ENCODE assay signal across 11 mouse cellular contexts in genomic region chr16:11738341-11738740, GRCm38 (mm10).
DNase-seq lines count a peak whose midpoint lies in the region; ATAC-seq and TF ChIP-seq lines count a peak whose summit lies in the region.
"Had no signal": no experiment of that assay in that cellular context is flagged by ENCODE, and none has a peak within 500 bp of the region (broad histone marks: within the 10 kb centered on the region; RNA-seq: fewer than 3 reads in every experiment).

No protein-coding gene starts in this region.

- no peak overlapping the region for H3K27ac ChIP-seq in intestine, embryonic 14.5 days (ENCODE audit: low read depth)
- H3K27ac ChIP-seq in intestine, embryonic 16.5 days (ENCODE audit: low read length): no peak overlapping the region
- no peak overlapping the region for H3K27ac ChIP-seq in MEL (ENCODE audit: control insufficient read depth, low read depth, low read length)
- no peak overlapping the region for H3K27ac ChIP-seq in limb, embryonic 11.5 days (replicated peaks; ENCODE audit: low read depth, low read length)
- H3K27ac ChIP-seq: limb, embryonic 13.5 days had no signal

- 45% methylated on average over 7 of the region's 7 CpGs for whole genome bisulfite sequencing in intestine, embryonic 14.5 days
- WGBS in intestine, embryonic 16.5 days: 45% methylated on average over 7 of the region's 7 CpGs
- 50% methylated on average over 7 of the region's 7 CpGs for WGBS in limb, embryonic 11.5 days

- peak; percentile 79 for DNase-seq in intestine, embryonic 14.5 days (ENCODE audit: low spot score)
- peak; percentile 37 for DNase-seq in MEL (ENCODE audit: low read depth, low spot score)
- DNase-seq in limb, embryonic 11.5 days (ENCODE audit: low spot score): peak; percentile 79
- no peak for DNase-seq in right cerebral cortex, postnatal 36 days (ENCODE audit: low spot score in 2 of 2)
- DNase-seq in cerebellum, adult 18-20 months: no peak
- DNase-seq: gastrocnemius, postnatal 10 days had no signal

- no peak overlapping the region for H3K4me3 ChIP-seq in intestine, embryonic 14.5 days (ENCODE audit: low read depth, low read length)
- H3K4me3 ChIP-seq in intestine, embryonic 16.5 days (ENCODE audit: low read length): no peak overlapping the region
- no peak overlapping the region for H3K4me3 ChIP-seq in MEL (ENCODE audit: control insufficient read depth in 1 of 2, insufficient read depth in 1 of 2, low read depth in 2 of 2, low read length in 2 of 2)
- no peak overlapping the region for H3K4me3 ChIP-seq in limb, embryonic 11.5 days (ENCODE audit: low read depth, low read length)
- H3K4me3 ChIP-seq: limb, embryonic 13.5 days; megakaryocyte, embryonic 14.5 days had no signal

- H3K79me2 ChIP-seq in MEL (ENCODE audit: control insufficient read depth, insufficient read depth, low read length, poor library complexity): no peaks in the 10 kb centered on the region

- ATAC-seq in intestine, embryonic 14.5 days (replicated peaks; ENCODE audit: low FRiP score, low TSS enrichment, low read depth): no peak
- no peak for ATAC-seq in intestine, embryonic 16.5 days
- ATAC-seq in common myeloid progenitor, adult 5-6 weeks (replicated peaks; ENCODE audit: low read depth, poor library complexity, severe bottlenecking): peak; percentile 47; the same call in 1 of the 2 replicates
- ATAC-seq in limb, embryonic 11.5 days (ENCODE audit: insufficient number of reproducible peaks, low FRiP score, low TSS enrichment, low read depth): no peak
- ATAC-seq in monocyte, adult 5-6 weeks (replicated peaks; ENCODE audit: insufficient number of reproducible peaks, low FRiP score, low TSS enrichment, poor library complexity, severe bottlenecking): no peak

- H3K36me3 ChIP-seq in intestine, embryonic 14.5 days (ENCODE audit: control insufficient read depth, insufficient read depth, low read length): no peaks in the 10 kb centered on the region
- no peaks in the 10 kb centered on the region for H3K36me3 ChIP-seq in intestine, embryonic 16.5 days (ENCODE audit: control insufficient read depth, insufficient read depth, low read length)
- no peaks in the 10 kb centered on the region for H3K36me3 ChIP-seq in MEL (ENCODE audit: control insufficient read depth in 1 of 2, insufficient read depth in 2 of 2, low read length in 2 of 2)
- H3K36me3 ChIP-seq in limb, embryonic 11.5 days (ENCODE audit: control insufficient read depth, insufficient read depth, low read length): no peaks in the 10 kb centered on the region
- H3K36me3 ChIP-seq: limb, embryonic 13.5 days had no signal

- TF ChIP-seq RAD21 in MEL (IDR thresholded peaks at IDR 0.05; ENCODE audit: low read depth, low read length): no peak

- no peak for TF ChIP-seq EP300 in MEL (IDR thresholded peaks at IDR 0.05; ENCODE audit: low read depth in 1 of 2, low read length in 2 of 2)

- H3K27me3 ChIP-seq in intestine, embryonic 14.5 days (replicated peaks; ENCODE audit: control insufficient read depth, insufficient read depth, low read length): no peaks in the 10 kb centered on the region
- no peaks in the 10 kb centered on the region for H3K27me3 ChIP-seq in intestine, embryonic 16.5 days (replicated peaks; ENCODE audit: control insufficient read depth, insufficient read depth, low read length)
- H3K27me3 ChIP-seq in MEL (ENCODE audit: control insufficient read depth in 1 of 2, insufficient read depth in 2 of 2, low read length in 2 of 2): no peaks in the 10 kb centered on the region
- no peaks in the 10 kb centered on the region for H3K27me3 ChIP-seq in limb, embryonic 11.5 days (ENCODE audit: control insufficient read depth, insufficient read depth, low read length)
- H3K27me3 ChIP-seq: limb, embryonic 13.5 days had no signal

- H3K4me1 ChIP-seq in intestine, embryonic 14.5 days (replicated peaks; ENCODE audit: control insufficient read depth, insufficient read depth, low read length): no peaks in the 10 kb centered on the region
- H3K4me1 ChIP-seq in intestine, embryonic 16.5 days (ENCODE audit: control insufficient read depth, insufficient read depth, low read length): 0 out of 2 replicates have a peak, but pooled peaks cover 3% of the 10 kb centered on the region
- no peaks in the 10 kb centered on the region for H3K4me1 ChIP-seq in MEL (ENCODE audit: control insufficient read depth in 1 of 2, insufficient read depth in 2 of 2, low read length in 2 of 2)
- H3K4me1 ChIP-seq in limb, embryonic 11.5 days (ENCODE audit: control insufficient read depth, insufficient read depth, low read length): no peaks in the 10 kb centered on the region
- H3K4me1 ChIP-seq: limb, embryonic 13.5 days had no signal

- TF ChIP-seq POLR2A in MEL (IDR thresholded peaks at IDR 0.05; ENCODE audit: control insufficient read depth in 1 of 2, insufficient read depth in 1 of 2, low read depth in 1 of 2, low read length in 2 of 2, poor library complexity in 1 of 2): no peak

- no peak overlapping the region for H3K4me2 ChIP-seq in intestine, embryonic 14.5 days (ENCODE audit: low read length)
- no peak overlapping the region for H3K4me2 ChIP-seq in intestine, embryonic 16.5 days (ENCODE audit: low read depth, low read length)
- no peak overlapping the region for H3K4me2 ChIP-seq in limb, embryonic 11.5 days (ENCODE audit: low read depth, severe bottlenecking)
- H3K4me2 ChIP-seq: limb, embryonic 13.5 days had no signal

- no peak overlapping the region for H3K9ac ChIP-seq in intestine, embryonic 14.5 days (ENCODE audit: low read length)
- no peak overlapping the region for H3K9ac ChIP-seq in intestine, embryonic 16.5 days (ENCODE audit: low read depth, low read length)
- no peak overlapping the region for H3K9ac ChIP-seq in MEL (ENCODE audit: control insufficient read depth, low read depth, low read length, poor library complexity, severe bottlenecking)
- H3K9ac ChIP-seq in limb, embryonic 11.5 days (ENCODE audit: low read length): no peak overlapping the region
- H3K9ac ChIP-seq: limb, embryonic 13.5 days had no signal

- no peak for TF ChIP-seq CTCF in MEL (IDR thresholded peaks at IDR 0.05 in 2 of 3, conservative IDR thresholded peaks at IDR 0.05 in 1 of 3; ENCODE audit: control insufficient read depth in 1 of 3, insufficient read depth in 1 of 3, low read depth in 2 of 3, low read length in 3 of 3, poor library complexity in 1 of 3, severe bottlenecking in 1 of 3)

- H3K9me3 ChIP-seq in intestine, embryonic 14.5 days (ENCODE audit: control insufficient read depth, low read length): no peaks in the 10 kb centered on the region
- H3K9me3 ChIP-seq in intestine, embryonic 16.5 days (ENCODE audit: control insufficient read depth, low read length): no peaks in the 10 kb centered on the region
- H3K9me3 ChIP-seq in MEL (replicated peaks; ENCODE audit: insufficient read depth, low read length): no peaks in the 10 kb centered on the region
- H3K9me3 ChIP-seq in limb, embryonic 11.5 days (ENCODE audit: control insufficient read depth, low read length): no peaks in the 10 kb centered on the region
- H3K9me3 ChIP-seq: limb, embryonic 13.5 days; megakaryocyte, embryonic 14.5 days had no signal

TF ChIP-seq in MEL, 35 proteins besides CTCF, POLR2A, EP300 and RAD21:
- no peak for TF ChIP-seq GABPA (IDR thresholded peaks at IDR 0.05; ENCODE audit: low read depth, low read length)
- TF ChIP-seq JUND (IDR thresholded peaks at IDR 0.05; ENCODE audit: low read depth, low read length): no peak
- TF ChIP-seq ZKSCAN1 (IDR thresholded peaks at IDR 0.05; ENCODE audit: low read depth, low read length): no peak
- no peak for TF ChIP-seq MAZ (IDR thresholded peaks at IDR 0.05; ENCODE audit: low read depth, low read length)

Comparison
In these comparisons a context has a peak if more than half of its experiments do, and no peak if none do; other contexts are left out.
1. DNase-seq: peak in intestine, embryonic 14.5 days (single experiment), MEL (single experiment) and limb, embryonic 11.5 days (single experiment); none in right cerebral cortex, postnatal 36 days (0 of 2) and cerebellum, adult 18-20 months (0 of 2).